Mouse (Mus musculus): ENCODE data around the gene Tbc1d14.

Tbc1d14 gene

DNA sequence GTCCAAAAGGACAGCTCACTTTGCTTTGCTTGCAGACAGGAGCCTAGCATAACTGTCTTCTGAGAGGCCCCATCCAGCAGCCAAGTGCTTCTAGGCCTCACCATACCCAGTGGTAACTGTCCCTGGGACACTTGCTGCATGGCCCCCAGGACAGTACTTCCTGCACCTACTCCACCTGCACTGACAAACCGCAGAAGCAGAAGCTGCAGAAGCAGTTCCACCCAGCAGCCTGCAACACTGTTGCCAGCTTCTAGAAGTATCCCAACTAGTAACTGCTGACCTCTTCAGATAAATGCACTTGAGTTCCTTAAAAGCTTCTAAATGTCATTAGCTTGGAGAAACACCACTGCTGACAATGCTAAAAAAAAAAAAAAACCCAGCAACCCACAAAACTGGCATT lies 78.0 kb downstream of the Tbc1d14 start:
- DNase-seq (ENCODE audit: low read depth in 1 of 2, low spot score in 2 of 2): no peak

DNA sequence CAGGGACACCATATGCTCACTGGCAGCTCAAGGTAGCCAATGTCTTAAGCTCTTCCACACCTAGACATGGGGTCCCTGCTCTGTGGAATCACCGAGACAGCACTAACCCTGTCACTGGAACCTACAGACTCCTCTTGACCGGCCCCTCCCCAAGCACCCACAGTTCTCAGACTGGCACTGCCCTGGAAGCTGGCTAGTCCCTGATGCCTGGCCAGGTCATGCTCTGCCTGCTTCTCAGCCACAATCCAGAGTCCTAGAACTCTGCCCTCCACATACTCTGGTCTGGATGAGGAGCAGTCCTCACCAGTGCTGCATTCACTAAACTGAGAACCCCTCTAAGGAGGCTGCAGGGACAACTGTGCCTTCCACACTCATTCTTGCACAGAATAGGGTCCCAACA lies 82.1 kb downstream of the Tbc1d14 start:
- DNase-seq (ENCODE audit: low read depth in 1 of 2, low spot score in 2 of 2): no peak

DNA sequence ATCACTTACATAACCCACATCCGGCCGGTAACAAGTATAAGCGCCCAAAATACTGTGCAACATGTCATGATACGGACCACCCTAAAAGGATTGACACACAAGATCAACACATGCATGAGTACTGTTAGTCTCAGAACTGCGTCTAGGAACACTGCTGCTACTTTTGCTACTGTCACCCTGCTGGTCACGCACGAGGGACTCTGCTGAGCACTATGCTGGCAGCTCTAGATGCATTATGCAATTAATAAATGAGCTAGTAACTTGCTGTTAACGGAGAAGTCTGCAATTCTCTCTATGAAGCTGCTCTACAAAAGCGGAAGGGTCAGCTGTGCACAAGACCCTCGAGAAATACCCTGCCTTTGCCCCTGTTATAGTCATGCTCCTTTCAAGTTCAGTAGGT lies 84.7 kb downstream of the Tbc1d14 start:
- DNase-seq (ENCODE audit: low read depth in 1 of 2, low spot score in 2 of 2): no peak

DNA sequence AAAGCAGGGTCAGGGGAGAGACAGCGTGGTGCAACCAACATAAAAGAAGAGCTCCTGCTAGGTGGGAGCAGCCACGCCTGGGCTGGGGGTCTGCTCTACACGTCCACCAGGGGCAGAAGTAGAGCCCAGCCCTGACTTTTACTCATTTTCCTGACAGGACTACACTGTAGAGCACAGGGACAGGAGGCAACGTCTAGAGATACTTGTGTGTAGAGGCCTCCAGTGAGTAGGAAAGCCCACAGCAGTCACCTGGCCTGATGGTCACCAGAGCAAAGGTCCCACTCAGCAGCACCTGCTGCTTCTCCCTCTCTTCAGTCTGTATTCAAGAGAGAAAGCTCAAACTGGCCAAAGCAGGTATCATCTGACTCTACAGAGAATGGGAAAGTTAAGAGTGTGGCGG lies 87.4 kb downstream of the Tbc1d14 start:
- DNase-seq (ENCODE audit: low read depth in 1 of 2, low spot score in 2 of 2): no peak

DNA sequence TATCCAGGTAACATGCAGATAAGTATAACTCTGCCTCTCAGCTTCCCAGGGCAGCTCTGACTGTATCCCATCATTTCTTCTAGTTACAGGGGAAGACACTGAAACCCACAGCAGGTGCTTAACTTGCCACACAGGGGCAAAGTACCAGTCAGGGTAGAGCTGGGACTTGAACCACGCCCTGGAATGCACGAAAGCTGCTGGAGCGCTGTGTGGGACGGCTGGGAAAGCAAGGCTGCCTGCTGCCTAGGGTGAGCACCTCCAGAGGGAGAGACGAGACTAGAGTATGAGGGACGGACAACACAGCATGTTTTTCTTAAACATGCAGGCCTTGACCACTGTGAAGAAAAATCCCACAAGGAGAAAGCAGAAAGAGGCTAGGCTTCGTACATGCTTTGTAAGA lies 87.8 kb downstream of the Tbc1d14 start:
- DNase-seq (ENCODE audit: low read depth in 1 of 2, low spot score in 2 of 2): no peak

DNA sequence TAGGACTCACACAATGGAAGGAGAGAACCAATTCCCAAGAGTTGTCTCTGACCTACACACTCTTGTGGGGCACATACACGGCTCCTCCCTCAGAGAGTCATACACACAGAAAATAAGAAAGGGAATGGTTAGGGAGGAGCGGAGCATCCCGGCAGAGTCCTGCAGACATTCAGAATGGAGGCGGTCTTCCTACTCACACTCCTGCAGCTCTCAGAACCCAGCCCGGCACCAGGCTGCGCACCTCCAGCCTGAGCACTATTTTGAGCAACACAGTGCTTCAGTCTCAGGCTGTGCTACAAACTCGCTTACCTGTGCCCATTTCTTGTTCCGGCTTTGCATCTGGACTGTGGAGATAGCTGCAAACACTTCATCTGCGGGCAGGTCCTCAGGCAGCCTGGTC lies 98.4 kb downstream of the Tbc1d14 start:
- no peak for DNase-seq (ENCODE audit: low read depth in 1 of 2, low spot score in 2 of 2)

DNA sequence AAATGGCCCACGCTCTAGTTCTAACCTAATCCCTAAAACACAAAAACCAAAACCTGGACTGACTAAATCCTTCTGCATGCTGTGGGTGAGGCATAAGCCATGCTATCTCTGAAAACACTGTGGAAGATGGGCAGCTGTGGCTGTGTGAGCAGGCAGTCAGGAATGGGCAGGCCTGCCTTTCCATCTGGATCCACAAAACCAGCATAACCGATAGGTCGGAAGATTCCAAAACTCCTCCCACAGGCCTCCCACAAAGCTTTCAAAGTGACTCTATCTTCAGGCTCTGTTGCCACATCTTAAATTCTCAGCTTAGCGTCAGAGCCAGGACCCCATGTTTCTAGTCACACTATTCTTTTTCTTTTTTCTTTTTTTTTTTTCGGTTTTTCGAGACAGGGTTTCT lies 99.2 kb downstream of the Tbc1d14 start:
- DNase-seq (ENCODE audit: low read depth in 1 of 2, low spot score in 2 of 2): no peak

DNA sequence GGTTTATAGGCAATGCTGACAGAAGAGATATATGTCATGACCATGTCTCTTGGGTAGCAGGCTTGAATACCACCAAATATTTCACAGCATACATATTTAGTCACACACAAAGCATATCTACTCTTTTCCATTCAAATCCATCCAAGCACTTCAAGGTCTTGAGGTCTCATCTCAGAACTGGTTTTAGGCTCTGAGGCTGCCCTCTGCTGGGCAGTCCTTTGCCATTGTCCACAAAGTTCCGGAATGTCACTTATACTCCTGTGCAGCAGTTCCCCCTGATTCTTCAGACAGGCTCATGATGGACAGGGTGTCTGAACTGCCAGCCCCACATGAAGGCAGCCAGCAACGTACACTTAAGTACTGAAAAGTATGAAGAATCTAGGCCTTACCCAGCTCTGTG lies 103.9 kb downstream of the Tbc1d14 start:
- no peak for DNase-seq (ENCODE audit: low read depth in 1 of 2, low spot score in 2 of 2)

DNA sequence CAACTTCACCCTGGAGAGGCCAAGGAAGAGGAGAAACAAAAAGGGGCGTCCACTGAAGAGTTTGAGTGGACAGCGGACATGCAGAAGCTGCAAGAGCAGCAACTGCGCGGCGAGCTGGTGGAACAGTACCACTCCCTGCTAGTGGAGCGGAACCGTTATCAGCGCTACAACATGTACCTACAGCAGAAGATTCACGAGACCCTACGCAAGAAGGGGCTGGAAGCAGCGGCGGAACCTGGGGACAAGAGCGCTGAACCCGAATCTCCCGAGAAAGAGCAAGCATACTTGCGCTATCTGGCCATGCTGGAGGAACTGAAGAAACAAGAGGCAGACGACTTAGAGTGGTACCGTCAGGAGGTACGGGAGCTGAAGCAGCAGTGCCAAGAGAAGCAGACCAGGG lies 107.8 kb downstream of the Tbc1d14 start:
- DNase-seq (ENCODE audit: low read depth in 1 of 2, low spot score in 2 of 2): no peak

DNA sequence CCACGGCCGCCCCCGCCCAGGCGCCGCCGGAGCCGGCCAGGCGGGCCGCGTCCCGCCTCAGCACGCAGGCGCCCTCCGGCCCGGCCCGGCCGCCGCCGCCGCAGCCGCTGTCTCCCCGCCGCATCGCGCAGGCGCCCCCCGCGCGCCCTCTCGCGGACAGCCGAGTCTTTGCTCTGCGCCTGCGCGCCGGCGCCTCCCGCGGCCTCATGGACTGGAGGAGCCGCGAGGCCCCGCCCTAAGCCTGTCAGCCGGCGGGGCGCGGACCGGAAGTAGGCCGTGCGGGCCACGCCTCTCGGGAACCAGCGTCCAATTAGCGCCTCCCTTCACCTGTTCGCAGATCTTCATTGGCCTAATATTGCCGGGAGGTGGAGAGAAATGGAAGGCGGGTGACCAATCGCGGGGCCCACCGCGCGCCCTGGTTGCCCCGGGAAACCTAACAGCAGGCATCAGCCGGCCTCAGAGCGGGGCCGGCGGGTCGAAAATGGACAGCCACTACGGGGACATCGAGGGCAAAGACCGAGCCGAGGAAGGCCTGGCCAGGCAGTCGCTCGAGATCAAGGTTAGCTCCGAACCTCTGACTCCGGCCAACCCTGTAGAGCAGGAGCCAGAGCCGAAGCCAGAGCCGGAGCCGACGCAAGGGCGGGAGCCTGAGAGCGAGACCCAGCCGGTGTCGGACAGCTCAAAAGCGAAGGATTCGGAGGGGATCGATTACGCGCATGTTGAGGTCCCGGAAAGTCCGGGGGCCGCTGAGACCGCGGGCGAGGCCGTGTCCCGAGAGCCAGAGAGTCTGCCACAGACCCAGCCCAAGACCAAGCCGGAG lies 108.7 kb downstream of the Tbc1d14 start, which contains the start of the genes Tada2b and Ccdc96:
TSS of gene Tada2b (minus strand) at position 115 of the 820 bp plus-strand sequence.
TSS of gene Ccdc96 (plus strand) at position 418 of the 820 bp plus-strand sequence.
- peak; percentile 95 to 97 for DNase-seq (ENCODE audit: low read depth in 1 of 2, low spot score in 2 of 2)

DNA sequence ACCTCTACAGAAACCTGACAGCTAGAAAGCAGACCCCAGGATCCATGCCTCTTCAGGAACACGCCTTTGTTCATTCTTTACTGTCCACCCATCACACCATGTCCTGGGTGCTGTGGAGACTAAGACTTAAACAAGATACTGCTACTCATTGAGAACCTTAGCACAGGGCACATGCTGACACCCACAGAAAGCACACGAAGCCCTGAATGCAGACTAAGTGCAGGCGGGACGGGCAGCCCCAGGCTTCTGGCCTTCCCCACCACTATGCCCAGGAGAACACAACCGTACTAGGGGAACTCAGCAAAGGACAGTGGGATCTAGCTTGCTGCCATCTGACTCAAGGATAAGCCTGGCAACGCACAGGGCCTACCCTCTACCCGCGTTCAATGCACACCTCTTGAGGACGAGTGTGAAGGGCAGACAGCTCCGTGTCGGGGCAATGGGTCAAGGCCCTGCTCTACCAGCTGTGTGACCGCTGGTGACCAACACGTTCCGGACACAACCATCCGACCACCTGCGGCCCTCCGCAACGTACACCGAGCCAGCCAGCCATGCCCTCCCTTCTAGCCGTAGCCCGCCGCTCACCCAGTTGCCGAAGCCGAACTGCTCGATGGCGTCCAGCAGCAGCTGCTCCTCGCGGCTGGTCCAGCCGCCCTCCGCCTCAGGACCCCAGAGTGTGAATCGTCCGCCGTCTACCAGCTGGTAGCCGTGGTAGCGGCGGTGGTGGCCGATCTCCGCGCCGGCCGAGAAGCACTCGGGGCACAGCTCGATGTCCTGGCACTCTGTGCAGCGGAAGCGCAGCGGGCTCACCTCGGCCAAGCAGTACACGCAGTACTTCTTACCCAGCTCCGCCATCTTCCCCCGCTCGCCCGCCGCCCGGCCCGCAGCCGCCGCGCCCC lies 109.6 kb downstream of the Tbc1d14 start:
- DNase-seq (ENCODE audit: low read depth in 1 of 2, low spot score in 2 of 2): peak in 1 of 2 experiments; percentile 15

DNA sequence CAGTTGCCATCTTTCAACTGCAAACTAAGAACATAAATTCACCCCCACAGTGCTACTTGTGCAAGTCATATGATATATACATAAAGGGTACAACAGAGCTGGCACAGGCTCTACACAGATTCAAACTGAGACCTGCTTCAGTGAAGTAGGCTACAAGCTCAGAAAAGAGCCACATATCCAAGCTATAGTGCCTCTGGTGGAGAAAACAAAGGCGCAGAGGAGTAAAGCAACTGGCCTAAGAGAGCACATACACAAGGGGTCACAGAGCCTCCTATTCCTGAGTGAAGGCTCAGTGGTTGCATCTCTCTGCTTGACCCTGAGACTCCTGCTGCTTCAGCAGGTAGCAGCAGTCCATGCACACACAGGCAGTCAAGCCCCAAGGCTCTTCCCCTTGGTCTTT lies 112.0 kb downstream of the Tbc1d14 start:
- no peak for DNase-seq (ENCODE audit: low read depth in 1 of 2, low spot score in 2 of 2)

DNA sequence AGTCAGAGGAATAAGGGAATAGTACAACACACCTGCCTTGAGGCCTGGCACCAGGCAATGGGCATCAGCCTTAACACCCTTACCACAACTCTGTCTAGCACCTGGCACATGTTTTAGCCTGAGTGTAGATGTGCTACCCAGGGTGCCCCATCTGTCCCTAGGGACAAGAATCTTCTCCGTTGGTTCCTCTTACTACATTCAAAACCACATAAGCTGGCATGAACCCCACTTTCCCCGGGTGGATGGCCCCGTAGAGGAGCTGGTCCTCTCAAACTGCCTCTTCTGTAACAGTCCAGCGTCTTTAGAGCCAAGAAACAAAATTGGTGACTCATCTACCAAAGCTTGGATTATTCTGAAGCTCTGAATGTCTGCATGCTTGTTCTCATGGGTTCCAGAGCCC lies 112.7 kb downstream of the Tbc1d14 start:
- DNase-seq (ENCODE audit: low read depth in 1 of 2, low spot score in 2 of 2): no peak

DNA sequence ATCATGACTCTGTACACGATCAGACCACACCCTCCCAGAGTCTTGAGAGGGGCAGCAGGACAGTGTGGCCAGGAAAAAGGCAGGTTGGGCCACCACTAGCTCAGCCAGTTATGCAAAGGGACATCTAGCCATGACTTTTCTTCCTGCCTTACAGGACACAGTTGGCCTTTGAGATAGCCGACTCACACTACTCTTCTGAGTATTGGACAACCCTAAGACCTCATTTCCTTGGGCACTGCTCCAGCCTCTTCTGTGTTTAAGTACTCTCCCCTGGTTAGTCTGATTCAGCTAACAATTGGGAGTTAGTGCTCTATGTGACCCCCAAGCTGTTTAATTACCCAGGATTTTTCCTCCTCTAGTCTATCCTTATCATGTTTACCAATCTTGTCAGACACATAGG lies 113.3 kb downstream of the Tbc1d14 start:
- no peak for DNase-seq (ENCODE audit: low read depth in 1 of 2, low spot score in 2 of 2)

DNA sequence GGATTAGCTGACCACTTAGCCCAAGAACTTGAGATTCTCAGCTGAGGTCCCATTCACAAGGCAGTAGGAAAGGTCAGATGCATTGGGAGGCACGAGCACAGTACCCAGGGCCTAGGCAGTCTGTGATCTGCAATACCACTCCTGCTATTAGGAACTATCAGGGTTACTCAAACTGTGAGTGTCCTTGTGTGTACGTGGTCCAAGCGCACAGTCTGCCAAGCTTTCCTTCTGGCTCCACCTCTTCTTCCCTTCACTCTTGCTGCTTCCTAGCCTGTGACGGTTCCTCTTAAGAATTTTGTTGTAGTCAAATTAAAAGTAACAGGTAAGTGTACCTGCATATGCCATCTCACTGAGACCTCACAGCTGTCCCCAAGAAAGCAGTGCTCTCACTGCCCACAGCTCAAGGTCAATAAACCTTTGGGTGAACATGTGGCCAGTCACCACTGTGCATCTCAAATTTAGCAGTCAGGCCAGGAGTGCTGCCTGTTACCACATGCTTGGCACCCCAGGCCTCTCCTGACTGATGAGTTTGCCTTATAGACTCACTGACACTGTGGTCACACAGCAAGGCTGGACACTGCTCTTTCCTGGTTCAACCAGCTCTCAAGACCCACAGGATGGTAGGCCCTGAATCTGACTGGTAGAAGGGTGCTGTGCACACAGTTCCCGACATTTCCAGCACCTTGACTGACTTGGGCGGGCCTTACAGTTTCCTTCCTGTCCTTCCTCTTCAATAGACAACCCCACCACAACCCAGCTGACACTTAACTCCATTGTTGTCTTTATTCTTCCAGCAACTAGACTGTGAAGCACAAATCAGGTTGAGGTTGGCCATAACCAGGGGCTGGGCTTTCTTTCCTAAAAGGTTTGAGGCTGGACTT lies 114.3 kb downstream of the Tbc1d14 start:
- DNase-seq (ENCODE audit: low read depth in 1 of 2, low spot score in 2 of 2): no peak

DNA sequence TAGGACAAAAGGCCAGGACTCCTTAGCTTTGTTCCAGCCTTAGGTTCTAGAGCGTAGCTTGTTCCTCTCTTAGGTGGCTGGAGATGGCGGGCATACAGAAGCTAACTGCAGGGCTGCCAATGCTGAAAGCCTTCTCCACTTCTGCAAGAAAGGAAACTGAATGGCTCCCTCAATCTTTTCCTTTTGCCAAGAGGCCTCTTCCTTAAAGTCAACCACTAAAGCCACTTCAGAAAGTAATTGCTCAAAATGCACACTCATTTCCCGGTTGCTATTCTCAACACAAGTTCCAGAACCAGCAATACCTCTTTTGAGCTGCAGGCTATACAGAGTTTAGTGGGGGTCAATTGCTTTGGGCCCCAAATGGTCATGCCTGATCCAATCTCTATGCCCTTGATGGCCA lies 115.6 kb downstream of the Tbc1d14 start:
- DNase-seq (ENCODE audit: low read depth in 1 of 2, low spot score in 2 of 2): no peak

DNA sequence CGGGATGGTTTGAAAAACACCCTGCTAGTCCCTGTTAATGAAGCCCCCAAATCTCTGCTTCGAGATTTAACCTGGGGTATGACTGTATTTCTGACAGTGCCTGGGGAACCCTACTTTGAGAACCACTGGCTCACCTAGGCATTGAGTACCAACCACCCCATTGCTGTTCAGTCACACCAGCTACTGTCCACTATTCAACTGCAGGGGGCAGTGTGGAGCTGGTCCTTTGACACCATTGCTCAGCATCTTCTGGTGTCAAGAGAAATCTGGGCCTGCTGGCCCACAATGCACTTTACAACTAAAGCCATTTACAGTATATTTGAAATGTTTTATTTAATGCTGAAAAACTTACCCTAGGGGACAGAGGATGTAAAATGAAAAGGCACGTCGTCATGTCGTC lies 118.8 kb downstream of the Tbc1d14 start:
- DNase-seq (ENCODE audit: low read depth in 1 of 2, low spot score in 2 of 2): peak in 1 of 2 experiments; percentile 63

DNA sequence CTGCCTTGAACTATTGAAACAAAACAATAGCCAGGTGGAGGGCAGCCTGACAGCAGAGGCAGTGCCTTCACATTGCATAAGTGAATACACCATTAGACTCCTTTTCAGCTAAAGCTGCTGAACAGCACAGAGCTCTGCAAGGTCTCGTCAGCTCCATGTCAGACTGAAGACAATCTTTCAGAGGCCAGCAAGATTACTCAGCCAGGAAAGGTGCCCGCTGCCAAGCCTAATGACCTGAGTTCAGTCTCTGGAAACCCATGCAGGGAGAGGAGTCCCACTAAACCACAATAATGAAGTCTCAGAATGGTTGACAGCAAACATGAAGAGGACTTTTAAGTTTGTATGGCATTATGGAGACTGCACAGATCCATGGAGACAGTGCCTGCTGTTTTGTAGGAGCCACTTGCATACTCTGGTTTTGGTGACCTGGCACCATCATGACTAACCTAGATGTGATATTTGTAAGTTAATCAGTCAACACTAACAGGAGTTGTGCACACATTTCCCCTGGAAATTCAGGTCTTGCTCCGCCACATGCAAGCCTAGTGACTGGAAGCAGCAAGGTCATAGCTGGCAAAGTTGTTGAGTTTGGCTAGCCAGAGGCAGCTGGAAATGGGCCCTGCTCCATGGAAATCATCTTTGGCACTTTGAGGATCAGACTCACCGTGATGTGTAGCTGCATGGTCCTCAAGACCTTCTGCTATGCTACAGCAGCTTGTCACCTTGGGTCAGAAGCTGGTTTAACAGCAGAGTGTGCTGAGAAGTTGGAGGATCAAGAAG lies 120.0 kb downstream of the Tbc1d14 start:
- no peak for DNase-seq (ENCODE audit: low read depth in 1 of 2, low spot score in 2 of 2)

DNA sequence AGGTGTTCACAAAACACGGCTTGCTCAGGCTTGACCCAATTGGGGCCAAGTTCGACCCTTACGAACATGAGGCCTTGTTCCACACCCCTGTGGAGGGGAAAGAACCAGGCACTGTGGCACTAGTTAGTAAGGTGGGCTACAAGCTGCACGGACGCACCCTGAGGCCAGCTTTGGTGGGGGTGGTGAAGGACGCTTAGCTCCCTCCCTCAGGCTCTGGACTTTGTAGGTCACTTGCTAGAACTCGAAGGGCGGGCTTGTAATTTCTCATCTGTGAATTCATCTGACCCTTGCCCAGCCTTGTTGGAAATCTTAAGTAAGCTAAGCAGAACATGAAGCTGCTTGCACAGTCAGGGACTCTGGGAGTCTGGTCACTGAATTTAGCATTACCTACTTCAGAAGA lies 121.9 kb downstream of the Tbc1d14 start:
- DNase-seq (ENCODE audit: low read depth in 1 of 2, low spot score in 2 of 2): no peak

DNA sequence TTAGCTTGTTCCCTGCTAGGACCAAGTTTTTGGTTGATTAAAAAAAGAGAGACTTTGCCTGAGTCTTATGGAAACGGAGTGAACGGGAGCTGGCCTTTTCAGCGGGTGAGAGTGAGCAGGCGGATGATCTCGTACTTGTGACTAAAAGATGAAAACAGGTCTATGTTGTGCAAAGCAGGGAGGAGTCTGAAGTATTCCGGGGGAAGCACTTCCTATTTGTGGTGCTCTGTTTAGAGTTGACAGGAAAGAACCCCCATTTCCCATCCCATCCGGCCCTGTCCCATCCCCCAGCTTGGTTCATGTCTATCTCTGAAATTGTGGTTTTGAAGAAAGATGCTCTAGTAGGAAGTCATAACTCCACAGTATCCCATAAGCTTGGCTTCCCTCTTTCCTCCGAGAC lies 127.2 kb downstream of the Tbc1d14 start:
- no peak for DNase-seq (ENCODE audit: low read depth in 1 of 2, low spot score in 2 of 2)

All from monocyte, adult 2 months (primary cell).